Mouse (Mus musculus) hindlimb bud, embryonic 11.5 days (tissue): ENCODE measurements at regions not wholly inside any gene's neighbourhood (a gene's known extent, or its start where the extent isn't known, plus 50 kb on each side); places are given as distances from the start of the nearest gene placed in this dataset.
A peak's percentile ranks its signal among the peaks of the same experiment; 100 is the strongest.

Source experiments
- DNase-seq: peaks from one replicate; pipeline ENCODE4 v3.0.0-alpha.2; 2012; ENCODE audit warnings: low read depth, low spot score; ENCODE audit errors: extremely low spot score

- DNase-seq, result no peak
Observed at GRCm38 (mm10) chr4:107736866-107737265, 52.8 kb upstream of the Dmrtb1 start.

GRCm38 (mm10) chr4:107737907-107738306, 53.9 kb upstream of the Dmrtb1 start:
- DNase-seq, result peak; percentile 47

- no peak for DNase-seq
Observed at GRCm38 (mm10) chr4:107738776-107739175, 54.7 kb upstream of the Dmrtb1 start.

- DNase-seq, result no peak
Observed at GRCm38 (mm10) chr4:107739789-107740405, 55.9 kb upstream of the Dmrtb1 start.

GRCm38 (mm10) chr4:107743646-107744045, 58.4 kb upstream of the Lrp8 start:
- DNase-seq, result no peak

GRCm38 (mm10) chr4:107746366-107746765, 55.7 kb upstream of the Lrp8 start:
- DNase-seq, result no peak

- DNase-seq, result no peak
Observed at GRCm38 (mm10) chr4:107746923-107747431, 55.1 kb upstream of the Lrp8 start.

GRCm38 (mm10) chr4:107747454-107747853, 54.6 kb upstream of the Lrp8 start:
- DNase-seq, result no peak

GRCm38 (mm10) chr4:107747907-107748628, 54.0 kb upstream of the Lrp8 start:
- DNase-seq, result no peak

GRCm38 (mm10) chr4:107749045-107749444, 53.0 kb upstream of the Lrp8 start:
- DNase-seq, result no peak

- DNase-seq, result no peak
Observed at GRCm38 (mm10) chr4:107750017-107750416, 52.0 kb upstream of the Lrp8 start.
